Mouse (Mus musculus) G1E (cell line): ENCODE data around the gene Zkscan3. TPM values are rescaled to one million over a fixed set of nuclear protein-coding genes. Genes with fewer than 3 reads are reported as not detected.

Experiments used
- ATAC-seq: 2 replicates; pipeline ENCODE4 v1.8.0; 2016; ENCODE audit warnings: mild to moderate bottlenecking; ENCODE audit not compliant: insufficient number of reproducible peaks, poor library complexity, low FRiP score, severe bottlenecking; ENCODE audit errors: extremely low read depth
- DNase-seq: peaks from one replicate; pipeline ENCODE4 v3.0.0; 2012; ENCODE audit warnings: low spot score
- H3K27me3 ChIP-seq: 2 replicates; pipeline ENCODE4 v1.6.1; 2012; ENCODE audit warnings: mild to moderate bottlenecking, low read length, inconsistent platforms; ENCODE audit not compliant: insufficient read depth
- H3K36me3 ChIP-seq: replicated peaks from 2 replicates; pipeline ENCODE3; 2012; ENCODE audit warnings: mild to moderate bottlenecking, inconsistent platforms
- H3K4me1 ChIP-seq: 2 replicates; pipeline ENCODE4 v1.6.1; 2012; ENCODE audit warnings: low read depth, low read length, inconsistent platforms, mixed read lengths; ENCODE audit not compliant: insufficient read depth
- H3K4me3 ChIP-seq: 2 replicates; pipeline ENCODE4 v1.5.1; 2012; ENCODE audit warnings: low read depth, mild to moderate bottlenecking, inconsistent platforms, low read length, moderate library complexity, mixed read lengths
- H3K9me3 ChIP-seq: replicated peaks from 2 replicates; pipeline ENCODE4 v1.6.1; 2012; ENCODE audit warnings: inconsistent platforms
- CTCF ChIP-seq: IDR thresholded peaks from 2 replicates; pipeline ENCODE4 v1.5.1; 2012; ENCODE audit warnings: low read depth, low read length, inconsistent platforms, mixed read lengths
- GATA1 ChIP-seq: IDR thresholded peaks from 2 replicates; pipeline ENCODE4 v1.6.1; 2012; ENCODE audit warnings: borderline replicate concordance, low read length, inconsistent platforms, mixed read lengths
- GATA2 ChIP-seq: IDR thresholded peaks from 2 replicates; pipeline ENCODE4 v1.6.1; 2012; ENCODE audit warnings: low read depth, low read length, inconsistent platforms, borderline replicate concordance
- POLR2AphosphoS5 ChIP-seq: IDR thresholded peaks from 2 replicates; pipeline ENCODE4 v1.6.1; 2012; ENCODE audit warnings: low read depth, low read length, inconsistent platforms; ENCODE audit not compliant: insufficient replicate concordance
- TAL1 ChIP-seq: conservative IDR thresholded peaks from 2 replicates; pipeline ENCODE4 v1.6.1; 2012; ENCODE audit warnings: low read depth, low read length, inconsistent platforms, mixed read lengths
- polyA plus RNA-seq: library from polyadenylated mRNA; stranded (reverse); fragments of >175 nt; gene quantifications from 2 replicates; pipeline ENCODE4 v1.2.3, GENCODE M21; 2012
- total RNA-seq, 2 experiments: library from RNA; stranded (forward) in 1 of 2; stranded (reverse) in 1 of 2; fragments of 200-1000 nt in 1 of 2; fragments of >200 nt in 1 of 2; fragmentation: Nextera tagmentation in 1 of 2; gene quantifications; 2 replicates each; pipeline ENCODE4 v1.2.3; 2014 to 2017

The Zkscan3 gene
- total and polyA plus RNA-seq, 3 experiments, result 5.5 to 78.1 (median 59.3) TPM

- no peak for ATAC-seq
Measured at GRCm38 (mm10) chr13:21372700-21373099, 29.9 kb downstream of the Zkscan3 start.

DNA sequence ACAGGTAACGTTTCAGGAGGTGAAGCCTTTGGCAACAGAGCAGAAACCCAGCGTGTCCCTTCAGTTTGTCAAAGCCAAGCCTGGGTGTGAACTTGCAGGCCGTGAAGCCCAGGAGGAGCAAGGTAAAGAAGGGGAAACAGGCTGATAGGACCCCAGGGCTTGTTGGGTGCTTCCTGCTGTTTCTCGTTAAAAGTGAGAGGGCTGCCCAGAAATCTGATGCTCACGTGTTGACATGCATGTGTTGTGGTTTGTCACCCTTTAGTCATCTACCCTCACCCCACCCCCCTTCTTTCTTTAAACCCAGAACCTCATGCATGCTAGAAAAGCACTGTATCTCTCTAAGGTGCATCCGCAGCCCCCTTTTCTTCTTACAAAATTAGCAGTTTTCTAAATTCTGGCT, 35.9 kb downstream of the Zkscan3 start:
- TF ChIP-seq POLR2AphosphoS5 (no peak), GATA1 (no peak), CTCF (no peak), GATA2 (no peak), TAL1 (no peak)
- no peak for ATAC-seq
- Histone ChIP-seq H3K36me3 (peaks cover 59% of the 10 kb centered on the region), H3K9me3 (no peaks in the 10 kb centered on the region), H3K4me1 (peaks cover 20% of the 10 kb centered on the region), H3K4me3 (no peak overlapping the region), H3K27me3 (no peaks in the 10 kb centered on the region)
- DNase-seq, result no peak

More at GRCm38 (mm10) chr13:21372700-21373099, 29.9 kb downstream of the Zkscan3 start:
- peaks cover 36% of the 10 kb centered on the region for H3K36me3 ChIP-seq
- no peaks in the 10 kb centered on the region for H3K9me3 ChIP-seq
- no peak for TF ChIP-seq GATA2
- H3K4me1 ChIP-seq, result no peaks in the 10 kb centered on the region; the same call in none of the 2 replicates
- H3K4me3 ChIP-seq, result no peak overlapping the region
- DNase-seq, result no peak
- no peaks in the 10 kb centered on the region for H3K27me3 ChIP-seq

- no peak for ATAC-seq
- H3K4me1 ChIP-seq, result peaks cover 20% of the 10 kb centered on the region
Measured at GRCm38 (mm10) chr13:21363719-21364118, 38.8 kb downstream of the Zkscan3 start.

DNA sequence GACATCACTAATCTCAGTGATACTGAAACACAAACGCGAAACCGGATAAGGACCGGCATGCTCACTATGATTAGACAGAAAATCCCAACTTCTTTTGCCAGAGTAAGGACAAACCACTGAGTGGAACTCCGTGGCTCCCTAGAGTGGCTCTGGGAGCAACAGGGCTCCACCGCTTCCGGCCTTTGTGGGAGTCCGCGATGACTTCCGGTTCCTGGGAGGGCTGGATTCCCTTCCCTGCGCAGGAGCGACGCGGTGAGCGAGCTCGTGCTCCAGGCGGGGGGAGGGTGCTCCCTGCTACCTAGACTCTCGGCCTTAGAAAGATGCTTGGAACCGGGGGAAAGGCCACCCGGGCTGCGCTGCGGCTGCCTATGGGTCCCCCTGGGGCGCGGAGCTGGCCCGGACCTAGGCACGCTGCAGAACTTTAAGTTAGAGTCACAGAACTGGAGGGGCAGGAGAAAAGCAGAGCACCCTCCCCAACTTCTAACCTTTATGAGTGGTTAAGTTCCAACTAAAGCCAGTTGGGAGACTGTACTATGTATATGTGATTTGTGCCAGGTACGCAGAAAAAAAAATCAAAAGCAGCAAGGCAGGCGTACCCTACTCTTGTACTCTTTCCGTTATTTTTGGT, 39.8 kb downstream of the Zkscan3 start, which contains the start of gene Zscan12:
Gene Zscan12 (plus strand): TSS at position 200 of the 628 bp plus-strand sequence.
- no peak for TF ChIP-seq CTCF
- TF ChIP-seq POLR2AphosphoS5, result no peak
- no peak for TF ChIP-seq GATA1
- TF ChIP-seq TAL1, result no peak
- TF ChIP-seq GATA2, result no peak
- ATAC-seq, result peak; percentile 96
- H3K27me3 ChIP-seq, result peaks cover 5% of the 10 kb centered on the region; the same call in 1 of the 2 replicates
- H3K36me3 ChIP-seq, result peaks cover 24% of the 10 kb centered on the region
- H3K9me3 ChIP-seq, result no peaks in the 10 kb centered on the region
- H3K4me3 ChIP-seq, result peak within 1 kb of the TSS; percentile 86
- peak; percentile 84 for DNase-seq
- H3K4me1 ChIP-seq, result peaks cover 20% of the 10 kb centered on the region

More at GRCm38 (mm10) chr13:21363719-21364118, 38.8 kb downstream of the Zkscan3 start:
- TF ChIP-seq POLR2AphosphoS5, result no peak
- Histone ChIP-seq H3K36me3 (peaks cover 32% of the 10 kb centered on the region), H3K27me3 (peaks cover 2% of the 10 kb centered on the region; the same call in 1 of the 2 replicates), H3K4me3 (peak overlapping the region; percentile 86; the same call in 1 of the 2 replicates), H3K9me3 (no peaks in the 10 kb centered on the region)
- no peak for DNase-seq

- TF ChIP-seq GATA1 (no peak), POLR2AphosphoS5 (no peak), TAL1 (no peak), GATA2 (no peak), CTCF (no peak)
- ATAC-seq (no peak), DNase-seq (no peak)
- Histone ChIP-seq H3K4me3 (no peak overlapping the region), H3K36me3 (no peaks in the 10 kb centered on the region), H3K4me1 (no peaks in the 10 kb centered on the region), H3K9me3 (no peaks in the 10 kb centered on the region), H3K27me3 (peaks cover 13% of the 10 kb centered on the region)
Measured at GRCm38 (mm10) chr13:21350593-21350992, 52.0 kb downstream of the Zkscan3 start.

GRCm38 (mm10) chr13:21346610-21347009, 55.9 kb downstream of the Zkscan3 start, which contains the start of gene Olfr1367:
Gene Olfr1367 (plus strand): TSS chr13:21346910.
- TF ChIP-seq CTCF, result no peak
- TF ChIP-seq GATA2, result no peak
- TF ChIP-seq GATA1, result no peak
- no peak for TF ChIP-seq POLR2AphosphoS5
- no peak for TF ChIP-seq TAL1
- peaks cover 6% of the 10 kb centered on the region for H3K27me3 ChIP-seq
- ATAC-seq (no peak), DNase-seq (no peak)
- no peaks in the 10 kb centered on the region for H3K36me3 ChIP-seq
- no peaks in the 10 kb centered on the region for H3K4me1 ChIP-seq
- no peaks in the 10 kb centered on the region for H3K9me3 ChIP-seq
- H3K4me3 ChIP-seq, result no peak within 1 kb of the TSS

Other genes starting within 250 kb of the Zkscan3 start
- gene Trim27, start 223.3 kb downstream of the Zkscan3 start, total RNA-seq (2014; fragmentation: Nextera tagmentation), result 91.5 and 93.2 TPM in 2 replicates
- gene Trim27, start 223.3 kb downstream of the Zkscan3 start, total RNA-seq (2017), result 173 and 196 TPM in 2 replicates
- gene Trim27, start 223.3 kb downstream of the Zkscan3 start, polyA plus RNA-seq, result 139 and 188 TPM in 2 replicates
- not detected in 2 replicates for gene Gpx5, start 110.0 kb downstream of the Zkscan3 start, total RNA-seq (2014; fragmentation: Nextera tagmentation)
- gene Gpx5, start 110.0 kb downstream of the Zkscan3 start, total RNA-seq (2017), result 0.11 TPM in 1 of 2 replicates, not detected in the other
- not detected in 2 replicates for gene Gpx5, start 110.0 kb downstream of the Zkscan3 start, polyA plus RNA-seq
- not detected in 2 replicates for gene Gpx6, start 90.6 kb downstream of the Zkscan3 start, total RNA-seq (2014; fragmentation: Nextera tagmentation)
- gene Gpx6, start 90.6 kb downstream of the Zkscan3 start, total RNA-seq (2017), result 0.11 and 0.29 TPM in 2 replicates
- gene Gpx6, start 90.6 kb downstream of the Zkscan3 start, polyA plus RNA-seq, result not detected in 2 replicates
- gene Olfr1367, start 55.8 kb downstream of the Zkscan3 start, total RNA-seq (2014; fragmentation: Nextera tagmentation), result not detected in 2 replicates
- gene Olfr1367, start 55.8 kb downstream of the Zkscan3 start, total RNA-seq (2017), result 0.44 TPM in 1 of 2 replicates, not detected in the other
- not detected in 2 replicates for gene Olfr1367, start 55.8 kb downstream of the Zkscan3 start, polyA plus RNA-seq
- gene Zscan12, start 39.9 kb downstream of the Zkscan3 start, total RNA-seq (2014; fragmentation: Nextera tagmentation), result 10.7 and 14.6 TPM in 2 replicates
- gene Zscan12, start 39.9 kb downstream of the Zkscan3 start, total RNA-seq (2017), result 16.2 and 16.8 TPM in 2 replicates
- gene Zscan12, start 39.9 kb downstream of the Zkscan3 start, polyA plus RNA-seq, result 3.4 and 4.0 TPM in 2 replicates
- 5.9 and 6.8 TPM in 2 replicates for gene Pgbd1, start 38.3 kb upstream of the Zkscan3 start, total RNA-seq (2014; fragmentation: Nextera tagmentation)
- 3.9 and 4.9 TPM in 2 replicates for gene Pgbd1, start 38.3 kb upstream of the Zkscan3 start, total RNA-seq (2017)
- 0.21 and 0.22 TPM in 2 replicates for gene Pgbd1, start 38.3 kb upstream of the Zkscan3 start, polyA plus RNA-seq
- 43.0 and 43.6 TPM in 2 replicates for gene Zscan26, start 51.0 kb upstream of the Zkscan3 start, total RNA-seq (2014; fragmentation: Nextera tagmentation)
- 34.7 TPM in 2 replicates for gene Zscan26, start 51.0 kb upstream of the Zkscan3 start, total RNA-seq (2017)
- gene Zscan26, start 51.0 kb upstream of the Zkscan3 start, polyA plus RNA-seq, result 3.2 and 3.4 TPM in 2 replicates
- 2.2 TPM in 1 of 2 replicates, not detected in the other for gene Nkapl, start 65.8 kb upstream of the Zkscan3 start, total RNA-seq (2014; fragmentation: Nextera tagmentation)
- 0.66 and 1.1 TPM in 2 replicates for gene Nkapl, start 65.8 kb upstream of the Zkscan3 start, total RNA-seq (2017)
- 0.53 and 0.54 TPM in 2 replicates for gene Nkapl, start 65.8 kb upstream of the Zkscan3 start, polyA plus RNA-seq
- gene Zkscan4, start 76.2 kb upstream of the Zkscan3 start, total RNA-seq (2014; fragmentation: Nextera tagmentation), result not detected in 2 replicates
- gene Zkscan4, start 76.2 kb upstream of the Zkscan3 start, total RNA-seq (2017), result 0.05 and 0.12 TPM in 2 replicates
- not detected in 2 replicates for gene Zkscan4, start 76.2 kb upstream of the Zkscan3 start, polyA plus RNA-seq
- not detected in 2 replicates for gene Gm10065, start 76.7 kb upstream of the Zkscan3 start, total RNA-seq (2014; fragmentation: Nextera tagmentation)
- gene Gm10065, start 76.7 kb upstream of the Zkscan3 start, total RNA-seq (2017), result 0.64 and 0.93 TPM in 2 replicates
- not detected in 2 replicates for gene Gm10065, start 76.7 kb upstream of the Zkscan3 start, polyA plus RNA-seq
- gene AK157302, start 92.5 kb upstream of the Zkscan3 start, total RNA-seq (2014; fragmentation: Nextera tagmentation), result 1.1 and 1.7 TPM in 2 replicates
- gene AK157302, start 92.5 kb upstream of the Zkscan3 start, total RNA-seq (2017), result 0.22 and 0.58 TPM in 2 replicates
- 0.07 TPM in 1 of 2 replicates, not detected in the other for gene AK157302, start 92.5 kb upstream of the Zkscan3 start, polyA plus RNA-seq
- gene Gm11273, start 98.7 kb upstream of the Zkscan3 start, total RNA-seq (2014; fragmentation: Nextera tagmentation), result 5.1 and 9.0 TPM in 2 replicates
- 9.9 and 11.6 TPM in 2 replicates for gene Gm11273, start 98.7 kb upstream of the Zkscan3 start, total RNA-seq (2017)
- 38.3 and 48.1 TPM in 2 replicates for gene Gm11273, start 98.7 kb upstream of the Zkscan3 start, polyA plus RNA-seq
- 36.9 and 42.1 TPM in 2 replicates for gene Zkscan8, start 128.4 kb upstream of the Zkscan3 start, total RNA-seq (2014; fragmentation: Nextera tagmentation)
- gene Zkscan8, start 128.4 kb upstream of the Zkscan3 start, total RNA-seq (2017), result 14.2 and 15.7 TPM in 2 replicates
- 4.3 and 5.8 TPM in 2 replicates for gene Zkscan8, start 128.4 kb upstream of the Zkscan3 start, polyA plus RNA-seq
- gene Olfr1366, start 140.1 kb upstream of the Zkscan3 start, total RNA-seq (2014; fragmentation: Nextera tagmentation), result not detected in 2 replicates
- 0.23 and 0.44 TPM in 2 replicates for gene Olfr1366, start 140.1 kb upstream of the Zkscan3 start, total RNA-seq (2017)
- gene Olfr1366, start 140.1 kb upstream of the Zkscan3 start, polyA plus RNA-seq, result not detected in 2 replicates
- gene Olfr1535, start 157.1 kb upstream of the Zkscan3 start, total RNA-seq (2014; fragmentation: Nextera tagmentation), result not detected in 2 replicates
- gene Olfr1535, start 157.1 kb upstream of the Zkscan3 start, total RNA-seq (2017), result 0.06 and 0.11 TPM in 2 replicates
- gene Olfr1535, start 157.1 kb upstream of the Zkscan3 start, polyA plus RNA-seq, result not detected in 2 replicates
- not detected in 2 replicates for gene Olfr1364, start 179.0 kb upstream of the Zkscan3 start, total RNA-seq (2014; fragmentation: Nextera tagmentation)
- 0.17 and 0.27 TPM in 2 replicates for gene Olfr1364, start 179.0 kb upstream of the Zkscan3 start, total RNA-seq (2017)
- gene Olfr1364, start 179.0 kb upstream of the Zkscan3 start, polyA plus RNA-seq, result not detected in 2 replicates
- not detected in 2 replicates for gene Olfr1362, start 211.3 kb upstream of the Zkscan3 start, total RNA-seq (2014; fragmentation: Nextera tagmentation)
- gene Olfr1362, start 211.3 kb upstream of the Zkscan3 start, total RNA-seq (2017), result 0.06 TPM in 1 of 2 replicates, not detected in the other
- gene Olfr1362, start 211.3 kb upstream of the Zkscan3 start, polyA plus RNA-seq, result not detected in 2 replicates
- gene Olfr11, start 239.8 kb upstream of the Zkscan3 start, total RNA-seq (2014; fragmentation: Nextera tagmentation), result not detected in 2 replicates
- gene Olfr11, start 239.8 kb upstream of the Zkscan3 start, total RNA-seq (2017), result 0.05 TPM in 1 of 2 replicates, not detected in the other
- gene Olfr11, start 239.8 kb upstream of the Zkscan3 start, polyA plus RNA-seq, result not detected in 2 replicates